Mouse (Mus musculus) myocyte (in vitro differentiated cells): ENCODE data around the gene Lyplal1. TPM values are rescaled to one million over a fixed set of nuclear protein-coding genes. Genes with fewer than 3 reads are reported as not detected.

Source experiments
- H3K27me3 ChIP-seq: one replicate; pipeline ENCODE4 v1.6.1; 2011; ENCODE audit not compliant: control insufficient read depth, insufficient read depth, insufficient read length
- H3K36me3 ChIP-seq: one replicate; pipeline ENCODE4 v1.6.1; 2011; ENCODE audit not compliant: control insufficient read depth, insufficient read depth
- H3K4me2 ChIP-seq: one replicate; pipeline ENCODE4 v1.6.1; 2011; ENCODE audit warnings: low read depth, control low read depth
- H3K4me3 ChIP-seq: one replicate; pipeline ENCODE4 v1.5.1; 2011; ENCODE audit warnings: mild to moderate bottlenecking, control low read depth, moderate library complexity
- H3K79me2 ChIP-seq: one replicate; pipeline ENCODE4 v1.6.1; 2011; ENCODE audit not compliant: control insufficient read depth, insufficient read depth
- H3ac ChIP-seq: one replicate; pipeline ENCODE4 v1.6.1; 2011; ENCODE audit not compliant: control insufficient read depth, insufficient read length
- CEBPB ChIP-seq: IDR thresholded peaks from 2 replicates; pipeline ENCODE4 v1.6.1; 2011; ENCODE audit warnings: mild to moderate bottlenecking, moderate library complexity; ENCODE audit not compliant: poor library complexity, insufficient read depth, severe bottlenecking
- E2F4 ChIP-seq: IDR thresholded peaks from one replicate; pipeline ENCODE4 v1.6.1; 2011; ENCODE audit warnings: mild to moderate bottlenecking, control low read depth, moderate library complexity; ENCODE audit not compliant: insufficient read depth
- MAX ChIP-seq: IDR thresholded peaks from one replicate; pipeline ENCODE4 v1.6.1; 2011; ENCODE audit warnings: low read depth, mild to moderate bottlenecking, control low read depth
- MYOD1 ChIP-seq, 3 experiments: IDR thresholded peaks; one replicate each; pipeline ENCODE4 v1.6.1; 2011; ENCODE audit warnings: control low read depth in 2 of 3, low read depth in 2 of 3, mild to moderate bottlenecking in 2 of 3, moderate library complexity in 1 of 3; ENCODE audit not compliant: insufficient read length in 2 of 3, control insufficient read depth in 1 of 3
- MYOG ChIP-seq, 3 experiments: IDR thresholded peaks; one replicate each; pipeline ENCODE4 v1.6.1; 2011; ENCODE audit warnings: control low read depth in 2 of 3, low read depth in 2 of 3, mild to moderate bottlenecking in 2 of 3; ENCODE audit not compliant: insufficient read length in 2 of 3, control insufficient read depth in 1 of 3, insufficient read depth in 1 of 3
- POLR2A ChIP-seq: IDR thresholded peaks from one replicate; pipeline ENCODE4 v1.6.1; 2011; ENCODE audit warnings: low read depth, mild to moderate bottlenecking, control low read depth, moderate library complexity; ENCODE audit not compliant: insufficient read length
- POLR2AphosphoS2 ChIP-seq: IDR thresholded peaks from one replicate; pipeline ENCODE4 v1.6.1; 2011; ENCODE audit warnings: low read depth, control low read depth; ENCODE audit not compliant: insufficient read length
- REST ChIP-seq: IDR thresholded peaks from one replicate; pipeline ENCODE4 v1.6.1; 2011; ENCODE audit warnings: mild to moderate bottlenecking, control low read depth, moderate library complexity; ENCODE audit not compliant: insufficient read depth, insufficient read length
- SRF ChIP-seq: IDR thresholded peaks from one replicate; pipeline ENCODE4 v1.6.1; 2011; ENCODE audit warnings: low read depth; ENCODE audit not compliant: control insufficient read depth, insufficient read length
- TCF12 ChIP-seq: IDR thresholded peaks from one replicate; pipeline ENCODE4 v1.6.1; 2011; ENCODE audit warnings: mild to moderate bottlenecking, control low read depth; ENCODE audit not compliant: poor library complexity, insufficient read depth, severe bottlenecking
- TCF3 ChIP-seq: IDR thresholded peaks from one replicate; pipeline ENCODE4 v1.6.1; 2011; ENCODE audit warnings: low read depth, control low read depth; ENCODE audit not compliant: insufficient read length
- USF1 ChIP-seq: IDR thresholded peaks from one replicate; pipeline ENCODE4 v1.6.1; 2011; ENCODE audit warnings: low read depth, mild to moderate bottlenecking, control low read depth, moderate library complexity
- polyA plus RNA-seq: library from polyadenylated mRNA; unstranded; fragments of >200 nt; fragmentation: generic; extraction: Trizol; gene quantifications from one replicate; pipeline ENCODE4 v1.2.1, GENCODE M21; 2012; ENCODE audit warnings: missing spikeins

Lyplal1 gene
- 9.5 TPM for polyA plus RNA-seq

DNA sequence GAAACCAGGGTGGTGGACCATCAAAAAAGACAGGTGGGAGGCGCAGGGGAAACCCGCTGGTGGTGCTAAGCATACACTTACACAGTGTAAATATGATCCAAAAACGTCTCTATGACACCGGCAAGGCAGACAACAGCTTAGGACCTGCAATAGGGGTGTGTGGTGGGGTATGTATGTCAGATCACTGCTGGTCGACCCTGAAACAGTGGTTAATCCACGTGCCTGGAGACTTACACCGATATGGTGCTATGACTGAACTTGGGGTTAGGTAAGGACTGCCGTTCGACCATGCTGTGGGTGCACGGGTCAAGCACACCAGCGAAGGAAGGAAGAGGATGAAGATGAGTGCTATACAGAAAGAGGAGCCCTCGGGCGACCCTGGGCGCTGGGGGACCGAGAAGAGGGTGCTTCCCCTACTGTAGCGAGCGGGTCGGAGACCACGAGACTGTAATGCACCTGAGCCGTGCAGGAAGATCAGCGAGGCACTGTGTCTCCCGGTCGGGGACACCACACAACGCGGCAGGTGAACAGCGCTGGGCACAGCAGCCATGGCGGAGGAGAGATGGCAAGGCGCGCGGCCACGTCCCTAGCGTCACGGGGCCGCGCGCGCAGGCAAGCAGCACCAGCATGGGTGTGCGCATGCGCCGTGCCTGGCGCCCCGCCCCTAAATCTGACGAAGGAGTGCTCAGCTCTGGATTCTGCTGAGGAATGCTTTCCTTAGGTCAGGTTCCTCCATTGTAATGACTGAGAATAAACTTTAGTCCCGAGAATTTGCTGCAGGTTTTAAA lies at the start of gene Lyplal1:
Gene Lyplal1 (minus strand): TSS at position 610 of the 788 bp plus-strand sequence.
- Histone ChIP-seq H3K27me3 (no peaks in the 10 kb centered on the region), H3K4me3 (peak within 1 kb of the TSS; percentile 72), H3K79me2 (no peaks in the 10 kb centered on the region), H3K4me2 (peak within 1 kb of the TSS; percentile 99), H3ac (peak within 1 kb of the TSS; percentile 65), H3K36me3 (no peaks in the 10 kb centered on the region)
- peak in 1 of 3 experiments; percentile 65 for TF ChIP-seq MYOD1 (IDR thresholded peaks at IDR 0.05; ENCODE audit: control insufficient read depth in 1 of 3, insufficient read length in 2 of 3, low read depth in 2 of 3)
- peak; percentile 100 for TF ChIP-seq POLR2AphosphoS2
- TF ChIP-seq MAX: no peak
- TF ChIP-seq TCF3: no peak
- peak in 2 of 3 experiments; percentile 20 to 23 for TF ChIP-seq MYOG (IDR thresholded peaks at IDR 0.05; ENCODE audit: control insufficient read depth in 1 of 3, insufficient read depth in 1 of 3, insufficient read length in 2 of 3, low read depth in 2 of 3)
- peak; percentile 2 for TF ChIP-seq REST
- peak; percentile 99 for TF ChIP-seq POLR2A

DNA sequence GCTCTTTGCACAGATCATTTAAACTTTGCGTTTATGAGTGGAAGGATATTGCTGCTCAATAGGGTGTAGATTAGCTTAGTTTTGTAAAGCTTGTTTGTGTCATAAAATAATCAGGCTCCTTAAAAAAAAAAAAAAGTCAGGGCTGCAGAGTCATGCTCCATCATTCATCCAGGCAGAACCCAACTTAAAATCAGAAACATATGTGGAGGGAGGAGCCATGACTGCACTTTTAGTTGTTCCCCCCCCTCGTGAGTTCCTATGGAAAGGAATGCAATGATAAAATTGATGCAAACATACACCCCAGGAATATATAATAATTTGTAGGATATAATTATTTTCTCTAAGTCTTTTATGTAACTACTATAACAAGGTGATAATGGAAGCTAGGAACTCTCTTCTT lies 46.5 kb upstream of the Lyplal1 start:
- H3K4me2 ChIP-seq: peak overlapping the region; percentile 24
- no peaks in the 10 kb centered on the region for H3K27me3 ChIP-seq
- no peaks in the 10 kb centered on the region for H3K79me2 ChIP-seq
- no peak overlapping the region for H3ac ChIP-seq
- H3K4me3 ChIP-seq: no peak overlapping the region
- TF ChIP-seq REST (no peak), CEBPB (no peak), TCF12 (no peak), POLR2A (no peak), MYOG (IDR thresholded peaks at IDR 0.05; ENCODE audit: control insufficient read depth in 1 of 3, insufficient read depth in 1 of 3, insufficient read length in 2 of 3, low read depth in 2 of 3) (no peak), MAX (no peak), SRF (no peak), E2F4 (no peak), TCF3 (no peak)
- H3K36me3 ChIP-seq: no peaks in the 10 kb centered on the region

DNA sequence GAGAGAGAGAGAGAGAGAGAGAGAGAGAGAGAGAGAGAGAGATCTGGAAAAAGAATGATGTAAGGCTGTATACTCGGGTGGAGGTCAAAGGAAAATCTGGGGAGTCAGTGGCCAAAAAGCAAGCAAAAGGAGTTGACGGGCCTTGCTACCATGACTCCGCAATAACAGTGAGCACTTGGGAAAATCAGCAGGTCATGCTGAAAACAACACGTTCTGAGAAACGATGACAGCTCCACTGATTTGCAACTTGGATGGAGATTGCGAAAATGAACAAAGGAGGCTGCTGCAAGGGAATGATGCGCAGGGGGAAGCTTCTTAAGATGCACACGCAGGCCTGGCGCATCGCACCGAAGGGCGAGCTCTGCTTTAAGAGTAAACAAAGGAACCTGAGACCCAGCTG lies 46.1 kb upstream of the Lyplal1 start:
- no peak overlapping the region for H3K4me3 ChIP-seq
- no peaks in the 10 kb centered on the region for H3K27me3 ChIP-seq
- H3K79me2 ChIP-seq: no peaks in the 10 kb centered on the region
- no peak for TF ChIP-seq MYOD1 (IDR thresholded peaks at IDR 0.05; ENCODE audit: control insufficient read depth in 1 of 3, insufficient read length in 2 of 3, low read depth in 2 of 3)
- no peak for TF ChIP-seq TCF3
- no peak for TF ChIP-seq TCF12
- TF ChIP-seq MYOG (IDR thresholded peaks at IDR 0.05; ENCODE audit: control insufficient read depth in 1 of 3, insufficient read depth in 1 of 3, insufficient read length in 2 of 3, low read depth in 2 of 3): no peak
- TF ChIP-seq MAX: no peak
- no peak for TF ChIP-seq POLR2A
- no peak for TF ChIP-seq SRF
- TF ChIP-seq POLR2AphosphoS2: no peak
- TF ChIP-seq E2F4: no peak
- no peak for TF ChIP-seq REST
- TF ChIP-seq CEBPB: no peak
- TF ChIP-seq USF1: no peak
- no peak overlapping the region for H3K4me2 ChIP-seq
- H3K36me3 ChIP-seq: no peaks in the 10 kb centered on the region
- H3ac ChIP-seq: no peak overlapping the region

DNA sequence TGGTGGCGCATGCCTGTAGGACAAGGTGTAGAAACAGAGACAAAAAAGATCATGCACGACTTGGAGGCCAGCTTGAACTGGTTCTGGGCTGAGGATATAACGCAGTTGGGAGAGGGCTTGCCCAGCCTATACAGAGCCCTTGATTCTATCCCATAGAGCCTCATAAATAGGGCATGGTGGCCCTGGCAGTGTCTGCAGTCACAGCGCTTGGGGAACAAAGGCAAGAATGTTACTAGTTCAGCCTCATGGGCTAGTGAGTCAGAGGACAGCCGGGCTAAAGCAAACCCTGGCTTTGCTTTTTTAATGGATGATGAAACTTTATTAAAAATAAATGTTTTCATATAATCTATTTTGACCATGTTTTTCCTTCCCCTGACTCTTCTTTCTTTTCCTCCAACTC lies 33.3 kb upstream of the Lyplal1 start:
- H3K4me3 ChIP-seq: no peak overlapping the region
- H3ac ChIP-seq: no peak overlapping the region
- H3K36me3 ChIP-seq: no peaks in the 10 kb centered on the region
- H3K4me2 ChIP-seq: no peak overlapping the region
- H3K27me3 ChIP-seq: no peaks in the 10 kb centered on the region
- no peaks in the 10 kb centered on the region for H3K79me2 ChIP-seq
- TF ChIP-seq MYOG (IDR thresholded peaks at IDR 0.05; ENCODE audit: control insufficient read depth in 1 of 3, insufficient read depth in 1 of 3, insufficient read length in 2 of 3, low read depth in 2 of 3) (no peak), SRF (no peak), TCF3 (no peak), E2F4 (no peak), CEBPB (no peak), MAX (no peak), POLR2A (no peak), POLR2AphosphoS2 (no peak), USF1 (no peak), REST (no peak), TCF12 (no peak), MYOD1 (IDR thresholded peaks at IDR 0.05; ENCODE audit: control insufficient read depth in 1 of 3, insufficient read length in 2 of 3, low read depth in 2 of 3) (no peak)

DNA sequence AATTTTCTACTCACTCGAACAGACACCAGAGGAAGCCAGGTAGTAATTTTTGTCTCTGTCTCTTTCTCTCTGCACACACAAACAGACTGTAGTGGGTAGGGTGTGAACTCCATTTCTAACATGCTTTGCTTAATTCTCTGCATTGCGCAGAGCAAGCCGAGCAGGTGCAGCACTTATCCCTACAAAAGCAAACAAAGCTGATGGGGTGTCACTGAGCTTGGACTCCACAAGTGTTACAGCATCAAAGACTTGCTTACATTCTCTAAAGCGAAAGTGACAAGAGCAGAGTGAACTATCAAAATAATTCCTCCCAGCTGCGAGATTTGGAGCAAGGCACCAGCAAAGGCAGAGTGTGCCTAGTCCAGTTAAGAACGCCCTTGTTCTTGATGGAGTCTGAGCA lies 28.3 kb upstream of the Lyplal1 start:
- TF ChIP-seq MYOD1 (IDR thresholded peaks at IDR 0.05; ENCODE audit: control insufficient read depth in 1 of 3, insufficient read length in 2 of 3, low read depth in 2 of 3) (peak in 1 of 3 experiments; percentile 43), POLR2AphosphoS2 (no peak)
- Histone ChIP-seq H3ac (no peak overlapping the region), H3K79me2 (no peaks in the 10 kb centered on the region), H3K4me3 (no peak overlapping the region), H3K4me2 (peak overlapping the region; percentile 69), H3K36me3 (no peaks in the 10 kb centered on the region), H3K27me3 (no peaks in the 10 kb centered on the region)
